Mouse (Mus musculus): Measurements from ENCODE around the gene Adgrb2.

The Adgrb2 gene

DNA sequence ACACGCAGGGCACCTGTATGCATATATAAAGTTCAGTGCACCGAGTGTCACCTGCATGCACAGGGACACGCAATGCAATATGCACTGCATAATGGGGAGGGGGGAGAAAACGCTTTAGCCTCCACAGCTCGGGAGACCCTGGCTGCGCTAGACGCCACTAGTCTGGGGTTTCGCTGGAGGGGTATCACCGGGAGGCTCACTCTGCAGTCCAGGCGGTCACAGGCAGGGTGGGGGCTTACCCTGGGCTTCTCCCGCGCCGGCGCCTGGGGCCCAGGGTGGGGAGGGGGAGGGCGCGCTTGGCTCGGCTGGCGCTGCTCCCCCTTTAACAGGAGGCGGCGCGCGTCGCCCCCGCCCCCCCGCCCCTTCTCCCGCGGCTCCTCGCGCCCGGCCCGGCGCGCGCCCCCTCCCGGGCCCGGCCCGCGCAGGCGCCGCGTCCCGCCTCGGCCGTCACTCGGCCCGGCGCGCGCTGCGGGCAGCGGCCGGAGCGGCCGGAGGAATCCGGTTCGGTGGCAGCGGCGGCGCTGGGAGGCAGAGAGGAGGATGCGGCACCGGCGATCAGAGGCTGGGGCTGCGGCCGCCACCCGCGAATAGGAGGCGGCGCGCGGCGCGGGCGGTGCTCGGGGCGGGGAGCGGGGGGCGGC is at the start of gene Adgrb2:
TSS of gene Adgrb2 (plus strand) at position 450 of the 641 bp plus-strand sequence.
- peak; percentile 41 for DNase-seq

DNA sequence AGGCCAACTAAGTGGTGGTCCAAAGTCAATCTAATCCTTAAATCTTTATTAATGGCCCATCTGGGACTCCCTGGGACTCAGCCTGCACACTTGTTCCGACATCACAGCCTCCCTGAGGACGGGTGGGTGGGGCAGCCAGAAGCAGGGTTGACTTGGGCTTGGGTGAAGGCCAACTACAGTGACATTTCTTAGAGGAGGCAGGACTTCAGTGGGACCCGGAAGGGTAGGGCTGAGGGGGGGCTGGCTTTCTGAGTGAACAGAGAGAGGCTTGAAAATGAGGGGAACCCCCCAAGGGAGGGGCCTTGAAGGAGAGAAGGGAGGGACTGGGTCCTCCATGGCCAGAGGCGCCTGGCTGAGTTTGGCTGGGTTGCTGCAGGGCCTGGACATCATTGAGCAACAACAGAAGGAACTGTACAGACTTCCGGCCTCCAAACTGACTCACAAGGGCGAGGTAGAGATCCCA is 33.3 kb upstream of the Adgrb2 start:
- DNase-seq = no peak

DNA sequence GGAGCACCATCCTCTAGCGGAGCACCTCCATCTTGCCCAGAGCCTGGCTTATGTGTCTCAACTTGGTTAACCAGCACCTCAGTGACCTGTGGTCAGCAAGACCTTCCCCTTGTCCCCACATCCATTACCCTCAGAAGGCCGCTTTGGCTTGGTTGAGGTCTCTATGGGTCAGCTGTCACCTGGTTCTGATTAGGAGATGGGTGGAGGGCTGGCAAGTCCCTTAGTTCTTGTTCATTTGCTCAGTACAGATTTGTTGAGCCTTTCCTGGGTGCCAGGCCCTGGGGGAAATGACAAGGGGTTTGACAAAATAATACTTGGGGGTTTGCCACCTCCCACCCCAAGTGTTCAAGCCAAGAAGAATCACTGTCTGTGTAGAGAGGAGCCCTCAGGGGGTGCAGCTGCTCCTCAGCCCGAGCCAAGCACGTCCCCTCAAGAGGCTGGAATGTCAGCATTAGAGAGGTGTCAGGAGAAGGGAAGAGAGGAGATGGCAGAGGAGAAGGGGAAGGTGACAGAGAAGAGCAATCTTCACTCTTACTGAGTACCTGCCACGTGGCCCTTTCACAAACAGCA is 32.3 kb upstream of the Adgrb2 start:
- DNase-seq = no peak

DNA sequence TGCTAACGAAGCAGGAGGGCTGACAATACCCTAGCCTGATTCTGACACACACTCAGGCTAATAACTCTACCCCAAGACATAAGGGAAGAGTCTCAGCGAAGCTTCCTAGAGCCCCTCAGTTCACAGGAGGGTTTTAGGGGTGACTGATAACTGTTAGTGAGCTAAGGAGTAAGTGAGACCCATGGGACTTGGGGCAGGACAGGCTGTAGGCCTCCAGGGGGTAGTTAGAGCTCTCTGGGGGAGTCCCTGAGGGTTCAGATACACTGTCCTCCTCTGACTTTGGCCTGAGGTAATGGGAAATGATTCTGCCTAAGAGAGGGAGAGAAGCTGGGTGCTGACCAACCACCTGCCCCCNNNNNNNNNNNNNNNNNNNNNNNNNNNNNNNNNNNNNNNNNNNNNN is 30.1 kb upstream of the Adgrb2 start:
- DNase-seq = no peak

DNA sequence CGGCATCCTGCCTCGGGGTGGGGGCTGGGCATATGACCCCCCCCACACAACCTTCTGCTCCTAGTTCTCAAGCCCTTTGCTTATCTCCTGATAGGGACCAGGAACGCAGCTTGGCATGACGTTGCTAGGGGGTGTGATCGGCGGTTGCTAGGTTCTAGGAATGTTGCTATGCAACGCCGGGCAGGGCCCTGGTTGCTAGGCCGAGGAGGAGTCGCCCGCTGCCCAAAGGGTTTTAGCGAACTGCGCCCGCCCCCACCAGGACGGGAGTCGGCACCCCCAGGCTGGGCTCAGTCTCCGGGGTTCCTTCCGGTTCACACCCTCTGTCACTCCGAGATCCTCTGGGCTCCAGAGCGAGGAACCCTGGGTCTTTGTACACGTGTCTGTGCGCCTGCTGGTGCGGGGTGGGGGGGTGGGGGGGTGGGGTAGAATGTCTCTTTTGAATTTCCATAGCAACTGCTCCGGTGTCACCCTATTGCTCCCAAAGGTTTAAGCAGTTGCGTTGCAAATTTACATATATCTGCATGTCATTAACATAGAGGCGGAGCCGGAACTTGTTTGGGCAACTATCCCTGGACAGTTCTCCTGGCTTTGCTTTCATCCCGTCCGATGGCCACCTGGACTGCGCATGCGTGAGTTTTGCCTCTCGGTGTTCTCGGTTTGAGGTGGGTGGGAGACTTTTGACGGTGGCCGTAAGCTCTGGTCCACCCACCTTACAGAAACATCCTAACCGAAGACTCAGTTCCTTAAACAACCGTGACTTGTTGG is 24.3 kb upstream of the Adgrb2 start:
- peak; percentile 48 for DNase-seq

DNA sequence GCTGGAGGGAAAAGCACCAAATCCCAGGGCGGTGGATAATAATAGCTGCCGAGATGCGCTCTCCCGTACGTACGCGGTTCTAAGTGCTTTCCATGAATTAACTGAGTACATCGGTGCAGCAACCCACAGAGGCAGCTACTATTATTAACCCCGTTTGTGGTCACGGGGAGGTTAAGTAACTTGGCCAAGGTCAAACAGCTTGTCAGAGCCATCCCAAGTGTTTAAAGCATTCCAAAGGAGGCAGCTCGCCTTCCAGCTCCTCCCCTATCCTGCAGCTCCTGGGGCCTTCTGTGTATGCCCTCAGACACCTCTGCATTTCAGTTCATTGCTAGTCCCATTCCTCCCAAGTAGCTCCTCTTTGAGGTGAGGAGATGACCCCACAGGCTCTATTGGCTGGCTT is 19.4 kb upstream of the Adgrb2 start:
- DNase-seq = no peak

DNA sequence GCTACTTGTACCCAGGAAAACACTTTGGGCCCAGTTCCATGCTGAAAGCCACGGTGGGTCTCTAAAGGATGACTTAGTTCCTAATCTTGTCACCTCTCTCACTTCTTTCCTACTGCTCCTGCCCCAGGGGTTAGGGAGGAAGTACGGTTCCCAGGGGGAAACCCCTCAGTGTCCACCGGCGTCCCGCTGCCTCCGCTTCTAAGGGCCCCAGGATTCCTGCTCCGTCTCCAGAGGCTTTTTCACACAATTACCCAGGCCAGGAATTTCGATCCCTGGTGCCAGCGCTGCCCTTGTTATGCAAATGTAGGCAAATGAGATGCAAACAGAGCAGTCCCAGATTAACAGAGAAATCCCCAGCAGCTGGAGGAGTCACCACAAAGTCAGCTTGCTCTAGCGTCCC is 18.5 kb upstream of the Adgrb2 start:
- no peak for DNase-seq

DNA sequence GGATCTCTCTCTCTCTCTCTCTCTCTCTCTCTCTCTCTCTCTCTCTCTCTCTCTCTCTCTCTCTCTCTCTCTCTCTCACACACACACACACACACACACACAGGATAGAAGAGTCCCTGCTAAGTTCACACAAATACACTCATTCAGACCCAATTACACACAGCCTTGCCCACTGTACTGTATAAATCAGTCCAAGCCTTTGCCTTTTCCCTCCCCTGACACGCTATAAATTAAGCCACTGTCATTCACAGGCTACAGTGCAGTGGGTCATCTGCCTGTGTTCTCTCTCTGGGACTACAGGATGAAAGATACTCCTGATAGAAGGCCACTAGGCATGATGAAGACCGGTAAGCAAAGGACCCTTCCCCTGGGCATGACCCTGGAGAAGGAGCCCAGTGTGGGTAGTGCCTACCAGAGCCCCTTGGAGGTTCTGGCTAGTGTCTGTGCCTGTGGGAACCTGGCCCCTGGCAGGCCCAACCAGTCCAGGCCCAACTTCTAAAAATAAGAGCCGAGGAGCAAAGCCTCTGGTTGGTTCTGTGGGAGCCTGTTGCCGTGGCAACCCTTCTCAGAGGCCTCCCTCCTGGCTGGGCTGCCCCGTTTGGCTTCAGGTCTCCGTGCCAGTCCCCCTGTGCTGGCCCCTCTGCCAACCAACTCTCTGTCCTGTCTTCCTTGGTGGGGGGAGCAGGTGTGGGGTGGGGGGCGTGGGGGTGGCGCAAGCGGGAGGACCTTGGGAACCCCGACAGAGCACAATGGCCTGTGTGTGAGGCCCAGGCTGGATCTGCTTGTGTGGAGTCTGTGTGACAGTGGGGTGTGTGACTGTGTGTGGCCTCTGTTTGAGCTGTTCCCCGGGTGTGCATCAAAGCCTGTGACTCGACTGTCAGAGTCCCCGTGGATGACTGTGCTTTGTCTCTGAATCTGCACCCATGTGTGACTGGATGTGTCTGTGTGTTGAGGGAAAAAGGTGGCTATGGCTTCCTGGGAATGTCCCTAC is 17.4 kb upstream of the Adgrb2 start:
- no peak for DNase-seq

DNA sequence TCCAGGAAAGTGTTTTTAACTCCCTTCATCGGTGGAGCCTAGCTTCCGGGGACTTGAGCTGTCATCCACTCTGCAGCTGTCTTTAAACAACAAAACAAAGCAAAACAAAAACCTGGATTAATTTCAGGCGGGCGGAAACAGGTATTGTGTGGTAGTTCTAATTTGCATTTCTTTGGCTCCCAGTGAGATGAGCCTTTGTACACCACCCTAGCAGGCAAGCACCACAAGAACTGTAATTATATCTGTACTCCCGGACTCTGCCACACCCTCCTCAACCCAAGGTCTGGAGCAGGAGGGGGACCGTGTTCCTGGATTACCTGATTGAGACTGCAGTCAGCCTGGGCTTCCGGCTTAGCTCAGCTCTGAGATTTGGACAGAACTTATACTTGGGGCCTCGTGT is 14.5 kb upstream of the Adgrb2 start:
- DNase-seq = no peak

DNA sequence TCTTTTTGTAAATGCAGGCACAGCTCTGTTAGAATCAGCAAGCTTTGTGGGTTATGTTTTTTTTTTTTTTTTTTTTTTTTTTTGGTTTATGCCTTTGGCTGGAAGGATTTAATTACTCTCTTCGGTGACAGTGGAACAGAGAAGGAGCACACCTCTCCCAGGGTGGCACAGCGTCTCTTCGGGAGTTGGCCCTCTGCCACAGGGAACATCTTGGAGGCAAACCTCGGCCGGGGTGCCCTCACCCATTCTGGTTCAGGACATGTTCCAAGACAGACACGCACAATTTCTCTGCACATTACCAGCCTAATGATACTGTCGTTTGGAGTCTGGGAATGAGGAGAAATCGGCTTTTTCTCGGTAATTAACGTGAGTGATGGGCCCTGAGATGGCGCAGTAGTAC is 13.8 kb upstream of the Adgrb2 start:
- no peak for DNase-seq

DNA sequence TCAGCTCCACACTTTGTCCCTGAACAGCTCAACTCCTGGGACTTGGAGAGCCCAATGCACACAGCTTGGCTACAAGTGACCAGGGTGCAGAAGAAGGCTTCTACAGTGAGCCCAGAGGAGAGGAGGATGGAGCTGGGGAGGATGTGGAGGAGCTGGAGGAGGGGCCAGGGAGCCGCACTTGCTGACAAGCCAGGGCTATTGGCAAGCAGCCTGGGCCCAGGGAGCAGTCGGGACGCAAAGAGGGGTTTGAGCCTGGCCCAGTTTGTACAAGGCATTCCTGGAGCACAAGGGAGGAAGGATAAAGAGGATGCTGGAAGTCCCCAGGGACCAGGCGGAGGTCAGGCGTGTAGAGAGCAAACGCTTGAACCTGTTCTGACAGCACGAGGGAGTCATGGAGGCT is 12.7 kb upstream of the Adgrb2 start:
- DNase-seq = no peak

DNA sequence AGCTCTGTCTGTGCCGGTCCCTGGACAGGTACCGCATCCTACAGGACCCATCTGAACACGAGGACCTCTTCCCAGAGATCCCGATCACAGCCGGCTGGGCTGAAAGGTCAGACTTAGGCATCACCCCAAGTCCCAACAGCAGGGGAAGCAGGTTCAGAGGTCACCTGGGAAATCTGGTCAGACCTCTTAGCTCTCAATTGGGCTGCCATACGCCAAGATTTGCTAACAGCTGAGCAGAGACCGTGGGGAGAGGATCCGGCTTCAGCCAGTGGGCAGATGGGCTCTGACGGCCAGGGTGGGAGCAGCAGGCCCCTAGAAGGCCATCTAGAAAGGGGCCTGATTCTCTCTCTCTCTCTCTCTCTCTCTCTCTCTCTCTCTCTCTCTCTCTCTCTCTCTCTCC is 10.4 kb upstream of the Adgrb2 start:
- DNase-seq = no peak

DNA sequence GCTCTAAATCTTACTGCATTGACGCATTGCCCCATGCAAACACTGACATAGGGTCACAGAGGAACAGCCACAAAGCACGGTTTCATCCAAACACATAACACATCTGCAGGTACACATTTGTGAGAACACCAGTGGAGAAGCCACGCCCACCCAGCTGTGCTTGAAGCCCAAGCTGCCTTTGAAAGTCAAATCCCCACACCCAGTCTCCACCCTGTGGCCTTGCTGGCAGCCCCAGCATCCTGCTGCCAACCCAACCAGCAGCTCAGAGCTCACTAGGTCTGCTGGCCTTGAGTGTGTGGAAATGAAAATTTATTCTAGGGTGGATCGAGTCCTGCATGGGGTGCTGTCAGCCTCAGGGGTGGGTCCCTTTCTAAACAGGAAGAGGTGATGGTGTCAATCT is 7.4 kb upstream of the Adgrb2 start:
- no peak for DNase-seq

DNA sequence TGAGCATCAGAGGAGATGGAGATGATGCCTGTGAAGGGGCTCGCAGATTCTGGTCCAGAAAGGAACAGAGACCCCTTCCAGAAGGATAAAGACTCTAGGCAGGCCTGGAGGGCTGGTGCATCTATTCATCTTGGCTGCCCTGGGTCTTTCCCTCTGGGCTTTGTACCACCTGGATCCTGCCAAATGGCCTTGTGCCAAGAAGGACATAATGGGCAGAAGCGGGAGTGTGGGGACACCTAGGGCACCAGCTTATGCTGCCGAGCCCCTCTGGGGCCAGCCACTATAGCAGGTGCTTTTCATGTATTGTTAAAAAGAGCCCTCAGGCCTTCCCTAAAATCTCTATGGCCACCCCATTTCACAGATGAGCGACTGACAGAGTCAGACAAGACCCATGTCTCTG is 6.4 kb upstream of the Adgrb2 start:
- DNase-seq = no peak

DNA sequence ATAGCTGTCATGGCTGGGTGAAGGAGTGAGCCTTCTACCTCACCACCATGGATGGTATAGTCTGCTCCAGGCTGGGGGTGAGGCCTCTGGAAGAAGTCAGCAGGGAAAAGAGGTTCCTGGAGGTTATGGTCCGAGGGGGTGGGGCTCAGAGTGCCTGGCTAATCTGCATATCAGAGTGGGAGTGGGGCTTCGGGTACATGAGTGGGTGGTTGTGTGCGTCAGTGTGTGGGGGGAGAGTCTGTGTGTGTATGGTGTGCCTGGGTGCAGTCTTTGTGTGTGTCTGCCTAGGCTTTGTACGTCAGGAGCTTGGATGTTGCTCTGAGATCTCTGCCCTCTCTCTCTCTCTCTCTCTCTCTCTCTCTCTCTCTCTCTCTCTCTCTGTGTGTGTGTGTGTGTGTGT is 5.7 kb upstream of the Adgrb2 start:
- no peak for DNase-seq

DNA sequence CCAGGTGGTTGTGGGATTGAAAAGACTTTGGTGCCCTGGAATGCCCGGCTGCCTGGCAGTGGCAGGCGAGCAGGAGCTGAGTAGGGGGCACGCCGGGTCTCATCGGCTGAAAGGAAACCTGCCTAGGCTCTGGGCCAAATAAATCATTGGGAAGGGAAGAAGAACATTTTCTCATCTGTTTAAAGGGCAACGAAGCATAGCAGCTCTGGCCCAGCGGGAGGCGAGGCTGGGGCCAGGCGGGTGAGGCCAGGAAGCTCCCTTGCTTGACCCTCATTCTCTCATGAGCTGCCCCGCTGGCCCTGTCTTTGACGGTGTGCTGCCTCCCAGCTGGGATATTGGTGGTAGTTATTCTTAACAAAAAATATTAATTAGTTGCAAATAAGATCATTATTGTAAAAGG is 3.0 kb upstream of the Adgrb2 start:
- no peak for DNase-seq

DNA sequence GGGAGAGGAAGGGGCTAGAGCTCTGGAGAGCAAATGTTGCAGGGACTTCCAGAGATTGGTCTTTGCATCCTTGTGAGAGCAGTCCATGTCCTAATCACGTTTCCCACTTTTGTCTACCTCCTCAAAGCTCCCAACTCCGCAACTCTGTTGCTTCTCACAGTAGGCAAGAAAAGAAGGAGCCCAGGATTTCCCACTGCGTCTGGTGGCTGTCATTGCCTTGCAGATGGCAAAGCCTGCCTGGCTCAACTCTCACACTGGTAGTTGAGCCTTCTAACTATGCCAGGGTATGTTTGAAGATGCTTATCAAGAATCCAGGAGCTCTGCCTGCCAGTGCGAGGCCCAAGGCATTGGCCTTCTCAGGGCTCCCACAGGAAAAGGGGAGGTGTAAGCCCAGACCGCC is 1.6 kb upstream of the Adgrb2 start:
- no peak for DNase-seq

DNA sequence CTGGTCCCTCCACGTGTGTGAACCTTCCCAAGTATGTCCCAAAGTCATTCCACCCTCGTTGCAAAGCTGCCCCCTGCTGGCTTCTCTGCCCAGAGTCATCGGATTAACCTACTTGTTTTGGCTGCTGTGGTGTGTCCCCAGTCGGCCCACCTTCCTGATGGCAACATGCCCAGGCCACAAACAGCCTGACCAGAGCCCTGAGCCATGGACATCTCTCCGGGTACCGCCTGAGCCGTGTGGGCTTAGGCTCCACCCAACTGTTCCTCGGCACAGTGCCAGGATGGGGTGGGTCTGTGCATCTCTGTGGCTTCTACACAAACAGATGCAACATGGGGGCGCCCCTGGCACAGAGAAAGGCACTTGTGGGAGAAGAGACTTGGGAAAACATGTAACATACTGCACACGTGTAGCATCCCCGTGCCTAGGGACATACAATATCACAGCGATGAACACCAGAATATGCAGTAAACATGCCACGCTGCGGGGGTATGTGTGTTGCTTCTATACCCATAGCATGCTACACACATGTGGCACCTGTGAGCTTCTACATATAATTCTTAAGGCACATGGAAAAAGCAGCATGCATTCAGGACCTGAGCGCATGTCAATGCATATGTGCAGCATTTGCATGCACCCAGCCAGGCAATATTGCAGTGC is 778 bp upstream of the Adgrb2 start:
- DNase-seq = peak; percentile 75

DNA sequence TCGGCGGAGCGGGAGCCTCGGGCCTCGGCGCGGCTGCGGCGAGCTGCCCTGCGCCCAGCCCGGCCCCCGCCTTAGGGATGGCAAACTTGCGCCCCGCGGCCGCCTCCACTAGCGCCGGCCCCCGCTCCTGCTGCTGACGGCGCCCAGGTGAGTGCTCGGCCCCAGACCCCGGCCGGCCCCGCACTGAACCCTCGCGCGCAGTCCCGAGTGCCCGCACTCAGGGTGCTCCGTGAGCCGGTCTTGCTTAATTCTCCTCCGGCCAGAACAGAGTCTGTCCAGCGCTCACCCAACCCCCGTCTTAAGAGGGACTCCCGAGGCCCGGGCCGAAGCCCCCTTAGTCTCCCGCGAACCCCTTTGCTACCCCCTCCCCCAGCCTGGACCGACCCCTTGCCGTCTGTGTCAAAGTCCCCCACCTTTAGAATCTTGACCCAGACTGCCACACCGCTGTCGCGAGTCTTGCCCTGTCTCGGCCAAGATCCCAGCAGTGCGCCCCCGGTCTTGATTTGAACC is 546 bp downstream of the Adgrb2 start:
- DNase-seq = peak; percentile 38

DNA sequence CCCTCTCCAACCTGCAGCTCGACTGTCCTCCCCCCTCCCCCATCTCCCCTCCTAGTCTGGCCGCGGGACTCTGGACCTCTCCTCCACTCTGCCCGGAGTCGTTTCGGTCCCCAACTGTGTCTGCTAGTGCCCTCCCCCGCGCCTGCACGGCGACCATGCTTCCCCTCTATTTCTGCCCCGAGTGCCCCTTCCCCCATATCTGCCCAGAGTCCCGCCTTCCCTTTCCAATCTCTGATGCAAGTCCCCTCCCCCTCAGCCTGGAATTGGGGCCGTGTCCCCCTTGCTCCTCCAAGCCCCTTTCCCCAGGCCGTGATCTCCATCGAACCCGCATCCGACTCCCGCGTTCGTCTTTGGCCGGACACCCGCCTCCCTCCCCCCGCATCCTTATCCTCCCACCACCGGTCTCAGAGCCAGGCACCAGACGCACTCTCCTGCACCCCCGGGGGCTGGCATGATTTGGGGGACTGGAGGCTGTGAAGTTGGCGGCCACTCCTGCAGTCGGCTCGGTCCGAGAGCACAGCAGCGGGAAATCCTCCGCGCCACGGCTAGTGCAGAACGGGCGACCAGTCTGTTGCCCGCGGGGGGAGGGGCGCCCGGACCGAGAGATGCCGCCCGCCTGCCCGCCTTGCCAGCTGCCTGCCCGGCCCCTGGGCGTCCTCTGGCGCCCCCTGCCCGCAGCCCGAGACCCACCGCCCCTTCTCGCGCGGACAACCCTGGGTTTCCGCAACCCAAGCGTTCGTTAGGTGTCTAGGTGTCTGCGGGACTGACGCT is 1.2 kb downstream of the Adgrb2 start:
- DNase-seq = peak; percentile 79

DNA sequence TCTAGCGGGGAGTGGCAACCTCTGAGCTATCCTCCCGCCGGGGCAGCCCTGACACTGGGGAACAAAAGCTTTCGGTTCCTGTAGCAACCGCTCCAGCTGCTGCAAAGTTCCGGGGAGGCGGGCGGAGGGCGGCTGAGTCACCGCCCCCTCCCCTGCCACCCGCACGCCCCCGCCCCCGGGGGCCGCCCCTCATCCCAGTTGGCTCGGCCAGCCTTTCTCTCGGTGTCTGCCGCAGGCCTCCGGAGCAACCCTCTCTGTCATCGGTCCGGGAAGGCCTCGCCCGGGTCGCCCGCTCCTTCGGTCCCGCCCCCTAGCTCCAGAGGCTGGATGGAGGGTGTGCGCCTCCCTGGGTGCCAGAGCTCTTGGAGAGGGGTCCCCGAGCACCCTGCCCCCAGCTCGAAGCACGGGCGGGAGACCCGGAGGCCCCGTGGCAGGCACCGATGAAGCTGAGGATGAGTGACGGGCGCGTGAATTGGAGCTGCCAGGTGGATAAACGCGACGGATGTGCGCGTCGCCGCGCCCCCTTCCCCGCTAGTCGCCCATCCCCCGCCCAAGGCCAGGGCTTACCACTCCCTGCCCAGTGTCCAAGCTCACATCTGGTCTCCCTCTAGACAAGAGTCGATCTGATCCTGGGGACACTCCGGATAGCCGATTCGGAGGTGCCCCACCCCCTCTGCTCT is 3.3 kb downstream of the Adgrb2 start:
- no peak for DNase-seq

All from cerebellum, adult 8-10 months (tissue).